Mouse (Mus musculus): Measurements from ENCODE around the gene Znrf1. TPM values are rescaled to one million over a fixed set of nuclear protein-coding genes. Genes with fewer than 3 reads are reported as not detected.
A peak's percentile ranks its signal among the peaks of the same experiment; 100 is the strongest.

Znrf1 gene
- polyA plus RNA-seq, 1 experiment: 36.6 TPM

DNA sequence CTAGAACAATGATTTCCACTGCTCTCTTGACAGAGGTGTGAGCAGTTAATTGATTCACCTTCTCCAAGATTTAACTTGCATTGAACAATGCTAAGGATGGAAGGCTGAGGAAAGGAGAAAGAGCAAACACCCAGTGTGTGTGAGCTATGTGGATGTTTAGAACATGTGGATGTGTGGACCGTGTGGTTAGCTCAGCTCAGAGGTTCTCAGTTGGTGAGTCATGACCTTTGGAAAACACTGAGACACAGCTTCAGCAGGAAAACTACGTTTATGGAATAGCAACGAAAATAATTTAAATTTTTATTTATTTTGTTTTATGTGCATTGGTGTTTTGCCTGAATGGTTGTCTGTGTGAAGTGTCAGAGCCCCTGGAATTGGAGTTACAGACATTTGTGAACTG lies 54.3 kb downstream of the Znrf1 start:
- TF ChIP-seq MAX (IDR thresholded peaks at IDR 0.05) (peak; percentile 61), CTCF (IDR thresholded peaks at IDR 0.05; ENCODE audit: control insufficient read depth, insufficient read depth, insufficient read length) (no peak), FOSL1 (IDR thresholded peaks at IDR 0.05; ENCODE audit: insufficient read depth, low read length, poor library complexity, severe bottlenecking) (no peak), MYOD1 (IDR thresholded peaks at IDR 0.05; ENCODE audit: control insufficient read depth, insufficient read length, low read depth) (no peak), MYOG (IDR thresholded peaks at IDR 0.05; ENCODE audit: control insufficient read depth, extremely low read depth, insufficient read length) (no peak), USF1 (IDR thresholded peaks at IDR 0.05; ENCODE audit: low read depth) (no peak), CEBPB (IDR thresholded peaks at IDR 0.05; ENCODE audit: low read depth) (no peak)
- Histone ChIP-seq H3K27me3 (ENCODE audit: control insufficient read depth, insufficient read depth, insufficient read length) (no peaks in the 10 kb centered on the region), H3ac (ENCODE audit: control insufficient read depth, insufficient read length, low read depth) (no peak overlapping the region), H3K79me2 (ENCODE audit: control insufficient read depth, insufficient read depth) (peaks cover 86% of the 10 kb centered on the region), H3K79me3 (ENCODE audit: low read depth) (peaks cover 61% of the 10 kb centered on the region), H3K36me3 (ENCODE audit: control insufficient read depth, insufficient read depth) (no peaks in the 10 kb centered on the region), H3K4me3 (ENCODE audit: insufficient read depth, poor library complexity, severe bottlenecking) (no peak overlapping the region)

GRCm38 (mm10) chr8:111591176-111591575 lies 55.3 kb downstream of the Znrf1 start:
- H3K4me3 ChIP-seq (ENCODE audit: insufficient read depth, poor library complexity, severe bottlenecking): no peak overlapping the region
- no peak for TF ChIP-seq USF1 (IDR thresholded peaks at IDR 0.05; ENCODE audit: low read depth)
- no peak for TF ChIP-seq FOSL1 (IDR thresholded peaks at IDR 0.05; ENCODE audit: insufficient read depth, low read length, poor library complexity, severe bottlenecking)
- TF ChIP-seq CTCF (IDR thresholded peaks at IDR 0.05; ENCODE audit: control insufficient read depth, insufficient read depth, insufficient read length): no peak
- TF ChIP-seq MYOD1 (IDR thresholded peaks at IDR 0.05; ENCODE audit: control insufficient read depth, insufficient read length, low read depth): no peak
- TF ChIP-seq CEBPB (IDR thresholded peaks at IDR 0.05; ENCODE audit: low read depth): no peak
- H3K79me2 ChIP-seq (ENCODE audit: control insufficient read depth, insufficient read depth): peaks cover 93% of the 10 kb centered on the region
- H3K27me3 ChIP-seq (ENCODE audit: control insufficient read depth, insufficient read depth, insufficient read length): no peaks in the 10 kb centered on the region
- H3K36me3 ChIP-seq (ENCODE audit: control insufficient read depth, insufficient read depth): no peaks in the 10 kb centered on the region
- H3ac ChIP-seq (ENCODE audit: control insufficient read depth, insufficient read length, low read depth): no peak overlapping the region
- H3K79me3 ChIP-seq (ENCODE audit: low read depth): peaks cover 65% of the 10 kb centered on the region

DNA sequence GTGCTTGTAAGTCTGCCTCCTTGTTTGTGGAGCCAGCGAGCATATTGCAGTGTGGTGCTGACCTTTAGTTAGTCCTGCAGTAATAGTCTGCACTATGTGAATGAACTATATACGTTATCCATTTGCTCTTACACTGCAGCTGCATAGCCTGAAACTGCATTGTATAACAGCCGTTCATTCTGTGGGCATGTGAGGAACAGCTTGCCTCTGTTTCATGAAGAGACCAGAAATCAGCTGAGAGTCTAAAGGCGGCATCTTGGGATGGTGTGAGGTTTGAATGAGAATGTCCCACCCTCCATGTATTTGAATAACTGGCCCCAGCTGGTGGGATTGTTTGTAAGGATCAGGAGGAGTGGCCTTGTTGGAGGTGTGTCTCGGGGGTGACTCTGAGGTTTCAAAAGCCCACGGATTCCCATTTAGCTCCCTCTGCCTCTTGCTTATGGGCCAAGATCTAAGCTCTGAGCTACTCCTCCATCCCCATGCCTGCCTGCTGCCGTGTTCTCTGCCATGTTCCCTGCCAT lies 56.6 kb downstream of the Znrf1 start:
- Histone ChIP-seq H3K4me3 (ENCODE audit: insufficient read depth, poor library complexity, severe bottlenecking) (no peak overlapping the region), H3K36me3 (ENCODE audit: control insufficient read depth, insufficient read depth) (no peaks in the 10 kb centered on the region), H3K79me3 (ENCODE audit: low read depth) (peaks cover 61% of the 10 kb centered on the region), H3K27me3 (ENCODE audit: control insufficient read depth, insufficient read depth, insufficient read length) (no peaks in the 10 kb centered on the region), H3K79me2 (ENCODE audit: control insufficient read depth, insufficient read depth) (peaks cover 95% of the 10 kb centered on the region), H3ac (ENCODE audit: control insufficient read depth, insufficient read length, low read depth) (no peak overlapping the region)
- TF ChIP-seq MYOG (IDR thresholded peaks at IDR 0.05; ENCODE audit: control insufficient read depth, extremely low read depth, insufficient read length) (no peak), MYOD1 (IDR thresholded peaks at IDR 0.05; ENCODE audit: control insufficient read depth, insufficient read length, low read depth) (no peak), CEBPB (IDR thresholded peaks at IDR 0.05; ENCODE audit: low read depth) (no peak), CTCF (IDR thresholded peaks at IDR 0.05; ENCODE audit: control insufficient read depth, insufficient read depth, insufficient read length) (no peak), FOSL1 (IDR thresholded peaks at IDR 0.05; ENCODE audit: insufficient read depth, low read length, poor library complexity, severe bottlenecking) (no peak), MAX (IDR thresholded peaks at IDR 0.05) (no peak), USF1 (IDR thresholded peaks at IDR 0.05; ENCODE audit: low read depth) (no peak)

DNA sequence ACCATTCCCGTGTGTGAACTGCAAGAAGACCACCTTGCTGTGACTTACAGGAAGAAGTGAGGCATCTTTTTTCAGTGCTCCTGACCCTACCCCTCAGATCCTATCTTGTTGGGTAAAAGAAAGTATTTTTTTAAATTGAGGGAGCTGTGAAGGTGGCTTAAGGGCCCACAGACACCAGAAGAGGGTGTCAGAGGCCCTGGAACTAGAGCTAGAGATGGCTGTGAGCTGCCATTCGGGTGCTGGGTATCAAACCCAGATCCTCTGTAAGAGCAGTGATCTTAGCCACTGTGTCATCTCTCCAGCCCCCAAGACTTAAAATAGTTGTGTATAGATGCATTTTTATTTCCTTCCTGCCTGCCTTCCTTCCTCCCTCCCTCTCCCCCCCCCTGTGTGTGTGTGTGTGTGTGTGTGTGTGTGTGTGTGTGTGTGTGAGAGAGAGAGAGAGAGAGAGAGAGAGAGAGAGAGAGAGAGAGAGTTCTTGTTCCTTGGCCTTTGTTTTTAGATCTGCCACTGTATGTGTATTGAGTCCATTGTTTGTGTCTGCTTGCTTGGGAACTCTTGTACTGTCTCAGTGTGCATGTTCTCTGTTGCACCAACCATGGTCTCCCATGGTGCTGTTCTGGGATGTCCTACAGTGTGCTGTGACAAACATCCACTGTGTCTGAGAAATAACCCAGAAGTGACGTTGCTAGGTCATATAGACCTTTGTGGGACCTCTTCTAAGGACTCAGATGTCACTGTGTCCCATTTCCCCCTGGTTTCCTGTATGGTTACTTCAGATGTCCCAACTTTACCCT lies 58.3 kb downstream of the Znrf1 start:
- TF ChIP-seq USF1 (IDR thresholded peaks at IDR 0.05; ENCODE audit: low read depth) (no peak), MAX (IDR thresholded peaks at IDR 0.05) (no peak), MYOD1 (IDR thresholded peaks at IDR 0.05; ENCODE audit: control insufficient read depth, insufficient read length, low read depth) (no peak), MYOG (IDR thresholded peaks at IDR 0.05; ENCODE audit: control insufficient read depth, extremely low read depth, insufficient read length) (no peak), FOSL1 (IDR thresholded peaks at IDR 0.05; ENCODE audit: insufficient read depth, low read length, poor library complexity, severe bottlenecking) (no peak), CTCF (IDR thresholded peaks at IDR 0.05; ENCODE audit: control insufficient read depth, insufficient read depth, insufficient read length) (no peak), CEBPB (IDR thresholded peaks at IDR 0.05; ENCODE audit: low read depth) (no peak)
- no peaks in the 10 kb centered on the region for H3K36me3 ChIP-seq (ENCODE audit: control insufficient read depth, insufficient read depth)
- peaks cover 63% of the 10 kb centered on the region for H3K79me3 ChIP-seq (ENCODE audit: low read depth)
- H3ac ChIP-seq (ENCODE audit: control insufficient read depth, insufficient read length, low read depth): no peak overlapping the region
- H3K4me3 ChIP-seq (ENCODE audit: insufficient read depth, poor library complexity, severe bottlenecking): no peak overlapping the region
- peaks cover 95% of the 10 kb centered on the region for H3K79me2 ChIP-seq (ENCODE audit: control insufficient read depth, insufficient read depth)
- no peaks in the 10 kb centered on the region for H3K27me3 ChIP-seq (ENCODE audit: control insufficient read depth, insufficient read depth, insufficient read length)

DNA sequence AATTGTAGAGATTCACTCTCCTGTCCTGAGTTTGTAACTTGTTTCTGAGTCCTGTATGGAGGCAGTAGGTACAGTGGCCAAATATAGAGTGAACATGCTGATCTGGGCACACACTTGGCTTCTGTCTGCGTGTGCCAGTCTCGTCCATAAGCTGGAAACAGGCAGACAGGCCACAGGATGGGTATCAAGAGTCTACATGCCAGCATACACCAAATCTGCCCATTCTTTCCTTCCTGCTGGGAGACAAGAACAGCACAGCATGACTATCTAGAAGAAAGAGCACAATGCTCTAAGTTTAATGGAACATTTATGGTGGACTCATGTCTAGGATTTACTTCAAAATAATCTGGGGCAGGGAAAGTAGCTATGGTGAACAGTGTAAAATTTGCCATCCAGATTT lies 59.1 kb downstream of the Znrf1 start:
- TF ChIP-seq FOSL1 (IDR thresholded peaks at IDR 0.05; ENCODE audit: insufficient read depth, low read length, poor library complexity, severe bottlenecking) (no peak), MYOG (IDR thresholded peaks at IDR 0.05; ENCODE audit: control insufficient read depth, extremely low read depth, insufficient read length) (no peak), MYOD1 (IDR thresholded peaks at IDR 0.05; ENCODE audit: control insufficient read depth, insufficient read length, low read depth) (no peak), CTCF (IDR thresholded peaks at IDR 0.05; ENCODE audit: control insufficient read depth, insufficient read depth, insufficient read length) (no peak), CEBPB (IDR thresholded peaks at IDR 0.05; ENCODE audit: low read depth) (no peak), USF1 (IDR thresholded peaks at IDR 0.05; ENCODE audit: low read depth) (no peak), MAX (IDR thresholded peaks at IDR 0.05) (no peak)
- H3K4me3 ChIP-seq (ENCODE audit: insufficient read depth, poor library complexity, severe bottlenecking): no peak overlapping the region

More for the DNA sequence above, 59.1 kb downstream of the Znrf1 start:
- no peaks in the 10 kb centered on the region for H3K36me3 ChIP-seq (ENCODE audit: control insufficient read depth, insufficient read depth)
- H3ac ChIP-seq (ENCODE audit: control insufficient read depth, insufficient read length, low read depth): no peak overlapping the region
- H3K27me3 ChIP-seq (ENCODE audit: control insufficient read depth, insufficient read depth, insufficient read length): no peaks in the 10 kb centered on the region
- peaks cover 65% of the 10 kb centered on the region for H3K79me3 ChIP-seq (ENCODE audit: low read depth)
- H3K79me2 ChIP-seq (ENCODE audit: control insufficient read depth, insufficient read depth): peaks cover 96% of the 10 kb centered on the region

Measured in C2C12 (cell line).